Mouse (Mus musculus): Measurements from ENCODE around the gene Asb7.

- no peak for TF ChIP-seq CTCF (IDR thresholded peaks at IDR 0.05; ENCODE audit: borderline replicate concordance, extremely low read depth, insufficient read depth, insufficient read length)
- TF ChIP-seq POLR2A (IDR thresholded peaks at IDR 0.05; ENCODE audit: borderline replicate concordance, extremely low read depth, insufficient read depth, insufficient read length, poor library complexity, severe bottlenecking) = no peak
Measured at GRCm38 (mm10) chr7:66652216-66652615, 37.2 kb downstream of the Asb7 start.
